Mouse (Mus musculus) ES-Bruce4 (cell line): ENCODE data around the gene Platr25.
"Not testable (repeated sequence)": the region's sequence is repeated elsewhere in the genome, so short reads cannot be mapped to it uniquely, and the experiment has no call there.

Source experiments
- CTCF ChIP-seq: IDR thresholded peaks from one replicate; pipeline ENCODE4 v1.8.1; 2011; ENCODE audit warnings: low read depth, low read length
- POLR2A ChIP-seq: IDR thresholded peaks from one replicate; pipeline ENCODE4 v1.8.1; 2011; ENCODE audit warnings: low read length; ENCODE audit not compliant: insufficient read depth

DNA sequence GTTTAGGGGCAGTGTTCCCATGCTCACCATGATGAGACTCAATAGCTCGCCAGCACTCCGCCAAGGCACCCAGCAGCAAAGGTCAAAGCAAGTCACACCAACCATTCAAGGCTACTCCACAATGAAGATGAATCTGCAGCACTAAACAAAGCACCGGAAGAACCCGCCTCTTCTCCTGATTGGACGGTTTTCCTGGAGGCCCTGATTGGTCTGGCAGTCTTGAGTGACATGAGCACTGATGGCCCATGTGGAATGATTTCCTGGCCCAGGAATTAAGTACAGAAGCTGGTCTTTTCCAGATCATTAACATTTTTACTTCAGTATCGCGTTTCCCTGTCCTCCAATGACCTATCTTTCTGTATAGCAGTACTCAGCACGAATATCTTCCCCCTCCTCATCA, 47.9 kb downstream of the Platr25 start:
- not testable (repeated sequence) for TF ChIP-seq CTCF, POLR2A
